Mouse (Mus musculus) limb, embryonic 11.5 days (tissue): Measurements from ENCODE around the gene Ppp1r14a. TPM values are rescaled to one million over a fixed set of nuclear protein-coding genes. Genes with fewer than 3 reads are reported as not detected.

Experiments
- ATAC-seq: fragments of 200-750 bp; cut with Nextera tagmentation; 2 replicates; pipeline ENCODE4 v1.8.0; 2017; ENCODE audit warnings: low read depth; ENCODE audit not compliant: insufficient number of reproducible peaks, low FRiP score, low TSS enrichment
- DNase-seq: peaks from one replicate; pipeline ENCODE4 v3.0.0-alpha.2; 2015; ENCODE audit warnings: low spot score
- H3K27ac ChIP-seq: fragments of 300-500 bp; sonication (generic); replicated peaks from 2 replicates; pipeline ENCODE4 v1.5.1; 2014; ENCODE audit warnings: low read depth, mild to moderate bottlenecking, low read length
- H3K27me3 ChIP-seq: fragments of 300-500 bp; sonication (generic); 2 replicates; pipeline ENCODE4 v1.6.1; 2014; ENCODE audit warnings: mild to moderate bottlenecking, low read length, mixed read lengths; ENCODE audit not compliant: control insufficient read depth, insufficient read depth
- H3K36me3 ChIP-seq: fragments of 300-500 bp; sonication (generic); 2 replicates; pipeline ENCODE4 v1.6.1; 2014; ENCODE audit warnings: mild to moderate bottlenecking, low read length, moderate library complexity, mixed read lengths; ENCODE audit not compliant: control insufficient read depth, insufficient read depth
- H3K4me1 ChIP-seq: fragments of 300-500 bp; sonication (generic); 2 replicates; pipeline ENCODE4 v1.6.1; 2014; ENCODE audit warnings: low read length, mixed read lengths; ENCODE audit not compliant: control insufficient read depth, insufficient read depth
- H3K4me2 ChIP-seq: fragments of 300-500 bp; sonication (generic); 2 replicates; pipeline ENCODE4 v1.6.1; 2014; ENCODE audit warnings: low read depth, mild to moderate bottlenecking, moderate library complexity; ENCODE audit not compliant: severe bottlenecking
- H3K4me3 ChIP-seq: fragments of 300-500 bp; sonication (generic); 2 replicates; pipeline ENCODE4 v1.5.1; 2014; ENCODE audit warnings: low read depth, low read length
- H3K9ac ChIP-seq: fragments of 300-500 bp; sonication (generic); 2 replicates; pipeline ENCODE4 v1.6.1; 2014; ENCODE audit warnings: mild to moderate bottlenecking, low read length
- H3K9me3 ChIP-seq: fragments of 300-500 bp; sonication (generic); 2 replicates; pipeline ENCODE4 v1.6.1; 2016; ENCODE audit warnings: low read length; ENCODE audit not compliant: control insufficient read depth
- WGBS: fragments of 180-500 bp; shearing (Covaris S2); extraction: QIAGEN DNeasy Blood & Tissue Kit; methylation state at CpG from one replicate; pipeline ENCODE4 v1.1.7; 2014; 5-methylcytosine and 5-hydroxymethylcytosine counted together
- polyA plus RNA-seq: library from polyadenylated mRNA; unstranded; fragments of >200 nt; fragmentation: Nextera tagmentation; extraction: Ambion mirVana; gene quantifications from 2 replicates; pipeline ENCODE4 v1.2.1, GENCODE M21; 2014

The Ppp1r14a gene
- polyA plus RNA-seq, 1 experiment from 2014 or later, result 3.5 TPM

GRCm38 (mm10) chr7:29318115-29318911 lies 29.2 kb downstream of the Ppp1r14a start:
- Histone ChIP-seq H3K36me3 (no peaks in the 10 kb centered on the region; the same call in 1 of the 2 replicates), H3K27me3 (no peaks in the 10 kb centered on the region), H3K4me2 (peak overlapping the region; percentile 32), H3K9me3 (no peaks in the 10 kb centered on the region), H3K4me3 (peak overlapping the region; percentile 16; the same call in 1 of the 2 replicates), H3K9ac (peak overlapping the region; percentile 19; the same call in 1 of the 2 replicates), H3K4me1 (peaks cover 75% of the 10 kb centered on the region), H3K27ac (peak overlapping the region; percentile 90)
- DNase-seq, result peak; percentile 58
- ATAC-seq, result no peak
- WGBS, result 3% methylated on average over 14 of the region's 18 CpGs

- Histone ChIP-seq H3K27me3 (no peaks in the 10 kb centered on the region), H3K4me2 (peak overlapping the region; percentile 32), H3K27ac (peak overlapping the region; percentile 90), H3K9ac (no peak overlapping the region), H3K4me1 (peaks cover 63% of the 10 kb centered on the region), H3K4me3 (peak overlapping the region; percentile 16; the same call in 1 of the 2 replicates), H3K9me3 (no peaks in the 10 kb centered on the region), H3K36me3 (peaks cover 2% of the 10 kb centered on the region; the same call in 1 of the 2 replicates)
- WGBS, result 6% methylated on average over 19 of the region's 19 CpGs
- DNase-seq (peak; percentile 79), ATAC-seq (no peak)
These were observed 30.5 kb downstream of the Ppp1r14a start for GRCm38 (mm10) chr7:29319337-29320307.

- peaks cover 4% of the 10 kb centered on the region; the same call in 1 of the 2 replicates for H3K36me3 ChIP-seq
- DNase-seq (no peak), ATAC-seq (no peak)
- H3K9ac ChIP-seq, result no peak overlapping the region
- WGBS, result 76% methylated on average over 6 of the region's 6 CpGs
- H3K9me3 ChIP-seq, result no peaks in the 10 kb centered on the region
- peaks cover under 1% of the 10 kb centered on the region; the same call in 1 of the 2 replicates for H3K4me1 ChIP-seq
- no peak overlapping the region for H3K4me3 ChIP-seq
- no peaks in the 10 kb centered on the region for H3K27me3 ChIP-seq
- no peak overlapping the region for H3K4me2 ChIP-seq
- H3K27ac ChIP-seq, result no peak overlapping the region
These were observed 38.0 kb downstream of the Ppp1r14a start for GRCm38 (mm10) chr7:29327087-29327486.

- Histone ChIP-seq H3K27me3 (no peaks in the 10 kb centered on the region), H3K4me1 (no peaks in the 10 kb centered on the region), H3K36me3 (peaks cover 2% of the 10 kb centered on the region; the same call in 1 of the 2 replicates), H3K4me3 (no peak overlapping the region), H3K9ac (no peak overlapping the region), H3K4me2 (no peak overlapping the region), H3K9me3 (no peaks in the 10 kb centered on the region), H3K27ac (no peak overlapping the region)
- no peak for ATAC-seq
- WGBS, result 93% methylated on average over 16 of the region's 16 CpGs
- no peak for DNase-seq
These were observed 39.9 kb downstream of the Ppp1r14a start for GRCm38 (mm10) chr7:29328984-29329383.

GRCm38 (mm10) chr7:29334156-29334555 lies 45.0 kb downstream of the Ppp1r14a start:
- H3K4me3 ChIP-seq, result no peak overlapping the region
- H3K9ac ChIP-seq, result no peak overlapping the region
- no peaks in the 10 kb centered on the region for H3K27me3 ChIP-seq
- no peaks in the 10 kb centered on the region for H3K9me3 ChIP-seq
- H3K4me2 ChIP-seq, result no peak overlapping the region
- DNase-seq (no peak), ATAC-seq (no peak)
- H3K36me3 ChIP-seq, result no peaks in the 10 kb centered on the region; the same call in 1 of the 2 replicates
- no peak overlapping the region for H3K27ac ChIP-seq
- no peaks in the 10 kb centered on the region for H3K4me1 ChIP-seq
- WGBS, result 71% methylated on average over 7 of the region's 7 CpGs

- ATAC-seq (no peak), DNase-seq (no peak)
- H3K27ac ChIP-seq, result no peak overlapping the region
- no peaks in the 10 kb centered on the region for H3K9me3 ChIP-seq
- no peak overlapping the region for H3K4me2 ChIP-seq
- no peak overlapping the region for H3K4me3 ChIP-seq
- H3K4me1 ChIP-seq, result no peaks in the 10 kb centered on the region
- H3K27me3 ChIP-seq, result no peaks in the 10 kb centered on the region
- no peak overlapping the region for H3K9ac ChIP-seq
- no peaks in the 10 kb centered on the region for H3K36me3 ChIP-seq
These were observed 46.2 kb downstream of the Ppp1r14a start for GRCm38 (mm10) chr7:29335276-29335675.

GRCm38 (mm10) chr7:29335841-29336671 lies 46.9 kb downstream of the Ppp1r14a start:
- Histone ChIP-seq H3K4me1 (no peaks in the 10 kb centered on the region), H3K27me3 (no peaks in the 10 kb centered on the region), H3K9ac (no peak overlapping the region), H3K36me3 (no peaks in the 10 kb centered on the region), H3K27ac (no peak overlapping the region), H3K9me3 (no peaks in the 10 kb centered on the region), H3K4me2 (no peak overlapping the region), H3K4me3 (no peak overlapping the region)
- DNase-seq (no peak), ATAC-seq (no peak)
- 87% methylated on average over 6 of the region's 6 CpGs for WGBS
